Mouse (Mus musculus) thymus, adult 2 months (tissue): Measurements from ENCODE around the gene Hspg2.

ENCODE experiments used
- CTCF ChIP-seq: fragments of 200-500 bp; IDR thresholded peaks from 2 replicates; pipeline ENCODE4 v1.5.1; 2012; ENCODE audit warnings: mild to moderate bottlenecking, control low read depth, low read length, moderate library complexity, borderline replicate concordance; ENCODE audit not compliant: control insufficient read depth, poor library complexity, insufficient read depth; ENCODE audit errors: extremely low read depth
- POLR2A ChIP-seq: fragments of 200-500 bp; IDR thresholded peaks from 2 replicates; pipeline ENCODE4 v1.6.1; 2012; ENCODE audit warnings: mild to moderate bottlenecking, low read length, control low read depth, moderate library complexity; ENCODE audit not compliant: control insufficient read depth, poor library complexity, insufficient read depth; ENCODE audit errors: extremely low read depth

DNA sequence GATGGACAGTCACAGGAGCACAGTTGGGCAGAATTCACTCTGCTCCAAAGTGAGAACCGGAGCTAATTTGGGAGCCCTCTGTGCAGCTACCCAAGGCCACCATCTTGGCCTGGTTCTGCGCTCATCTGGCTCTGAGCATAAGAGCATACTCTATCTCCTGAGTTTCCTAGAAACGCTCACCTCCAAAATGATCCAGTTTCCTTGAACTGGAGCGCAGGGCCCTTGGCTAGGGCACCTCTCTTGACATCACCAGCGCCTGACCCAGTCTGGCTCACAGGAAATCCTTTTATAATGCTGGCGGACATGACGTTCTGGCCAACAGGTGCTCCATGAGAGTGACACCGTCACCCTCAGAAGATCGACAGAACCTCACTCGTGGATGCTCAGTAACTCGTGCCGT is 12.0 kb upstream of the Hspg2 start:
- TF ChIP-seq CTCF (no peak), POLR2A (no peak)
